Mouse (Mus musculus): ENCODE data around the gene Nmbr.

Gene Nmbr

GRCm38 (mm10) chr10:14705072-14706066 lies at the start of gene Nmbr, which contains the start of gene Vta1:
Nmbr (plus strand) TSS chr10:14705591.
Vta1 (minus strand) TSS chr10:14705560.
- in situ Hi-C loops (cut with MboI, MseI) = loop anchor here (5.0 to 25.0 kb wide), 3 partner anchors 268 to 1781 kb away; no protein-coding TSS in a partner anchor

GRCm38 (mm10) chr10:14660875-14661274 lies 44.5 kb upstream of the Nmbr start:
- in situ Hi-C loops (cut with MboI, MseI) = no loop called here

GRCm38 (mm10) chr10:14666147-14666546 lies 39.2 kb upstream of the Nmbr start:
- in situ Hi-C loops (cut with MboI, MseI) = no loop called here

- in situ Hi-C loops (cut with MboI, MseI) = loop anchor here (25.0 kb wide), 1 partner anchor 1898 kb away; no protein-coding TSS in a partner anchor
Measured at GRCm38 (mm10) chr10:14685663-14686062, 19.7 kb upstream of the Nmbr start.

GRCm38 (mm10) chr10:14688785-14689442 lies 16.5 kb upstream of the Nmbr start:
- in situ Hi-C loops (cut with MboI, MseI) = loop anchor here (25.0 kb wide), 1 partner anchor 1902 kb away; no protein-coding TSS in a partner anchor

- in situ Hi-C loops (cut with MboI, MseI) = loop anchor here (25.0 kb wide), 1 partner anchor 1903 kb away; no protein-coding TSS in a partner anchor
Measured at GRCm38 (mm10) chr10:14690349-14690748, 15.0 kb upstream of the Nmbr start.

GRCm38 (mm10) chr10:14703239-14703638 lies 2.2 kb upstream of the Nmbr start:
- in situ Hi-C loops (cut with MboI, MseI) = loop anchor here (10.0 to 25.0 kb wide), 2 partner anchors 1666 to 1778 kb away; no protein-coding TSS in a partner anchor

- in situ Hi-C loops (cut with MboI, MseI) = loop anchor here (10.0 to 25.0 kb wide), 2 partner anchors 1667 to 1779 kb away; no protein-coding TSS in a partner anchor
Measured at GRCm38 (mm10) chr10:14703830-14704420, 1.5 kb upstream of the Nmbr start.

GRCm38 (mm10) chr10:14718114-14718513 lies 12.7 kb downstream of the Nmbr start, which contains the start of gene Gje1:
Gje1 (minus strand) TSS chr10:14718214.
- in situ Hi-C loops (cut with MboI, MseI) = loop anchor here (25.0 kb wide), 1 partner anchor 1681 kb away; no protein-coding TSS in a partner anchor

GRCm38 (mm10) chr10:14725671-14726070 lies 20.3 kb downstream of the Nmbr start:
- in situ Hi-C loops (cut with MboI, MseI) = no loop called here

- in situ Hi-C loops (cut with MboI, MseI) = no loop called here
Measured at GRCm38 (mm10) chr10:14734285-14734684, 28.9 kb downstream of the Nmbr start.

- in situ Hi-C loops (cut with MboI, MseI) = no loop called here
Measured at GRCm38 (mm10) chr10:14759665-14760558, 54.5 kb downstream of the Nmbr start.

GRCm38 (mm10) chr10:14760618-14761017 lies 55.2 kb downstream of the Nmbr start:
- in situ Hi-C loops (cut with MboI, MseI) = no loop called here

GRCm38 (mm10) chr10:14770227-14770910 lies 65.0 kb downstream of the Nmbr start:
- in situ Hi-C loops (cut with MboI, MseI) = no loop called here

- in situ Hi-C loops (cut with MboI, MseI) = no loop called here
Measured at GRCm38 (mm10) chr10:14774499-14774898, 69.1 kb downstream of the Nmbr start.

- in situ Hi-C loops (cut with MboI, MseI) = no loop called here
Measured at GRCm38 (mm10) chr10:14789969-14790368, 84.6 kb downstream of the Nmbr start.

- in situ Hi-C loops (cut with MboI, MseI) = no loop called here
Measured at GRCm38 (mm10) chr10:14816970-14817369, 111.6 kb downstream of the Nmbr start.
